Mouse (Mus musculus) left cerebral cortex, adult 11 months (tissue): ENCODE data around the gene Amotl1.
"Not testable (repeated sequence)": the region's sequence is repeated elsewhere in the genome, so short reads cannot be mapped to it uniquely, and the experiment has no call there.

ENCODE experiments used
- DNase-seq: peaks from one replicate; pipeline ENCODE4 v3.0.0; 2022; ENCODE audit warnings: low spot score

Gene Amotl1

DNA sequence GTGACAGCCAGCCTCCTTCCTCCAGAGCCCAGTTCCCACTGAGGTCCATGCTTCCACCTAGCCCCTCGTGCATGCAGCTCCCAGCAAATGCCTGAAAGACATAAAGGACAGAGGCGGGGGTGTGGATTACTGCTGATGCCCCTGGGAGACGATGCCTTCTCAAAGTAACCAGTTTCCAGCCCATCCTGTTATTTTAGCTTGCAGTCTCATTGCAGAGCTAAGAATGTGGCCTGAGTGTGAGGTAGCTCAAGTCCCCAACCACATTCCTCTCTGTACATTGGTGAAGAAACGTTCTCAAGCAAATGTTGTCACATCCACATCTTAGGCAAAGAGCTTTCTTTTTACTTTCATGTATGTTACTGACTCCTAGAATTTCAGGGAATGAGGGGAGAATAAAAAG, at the start of gene Amotl1:
Amotl1 (minus strand) TSS at position 101 of the 400 bp plus-strand sequence.
- no peak for DNase-seq

GRCm38 (mm10) chr9:14689376-14690108, 44.7 kb upstream of the Amotl1 start:
- DNase-seq: no peak

DNA sequence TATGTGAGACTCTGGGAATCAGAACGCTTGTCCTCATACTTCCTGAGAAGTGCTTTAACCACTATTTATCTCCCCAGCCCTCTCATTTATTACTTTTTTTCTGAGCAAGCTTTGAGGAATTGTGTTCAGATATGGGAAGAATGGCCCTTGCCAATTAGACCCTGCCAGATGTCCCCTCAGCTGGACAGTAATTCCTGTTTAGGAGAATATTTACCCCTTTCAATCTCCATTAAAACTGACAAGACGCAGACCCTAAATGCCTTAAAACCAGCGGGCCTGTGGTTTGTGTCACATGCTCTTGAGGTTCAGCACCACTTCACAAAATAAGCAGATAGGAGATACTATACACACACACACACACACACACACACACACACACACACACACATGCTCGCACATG, 39.5 kb upstream of the Amotl1 start:
- no peak for DNase-seq

GRCm38 (mm10) chr9:14682741-14683140, 37.9 kb upstream of the Amotl1 start:
- DNase-seq: no peak

DNA sequence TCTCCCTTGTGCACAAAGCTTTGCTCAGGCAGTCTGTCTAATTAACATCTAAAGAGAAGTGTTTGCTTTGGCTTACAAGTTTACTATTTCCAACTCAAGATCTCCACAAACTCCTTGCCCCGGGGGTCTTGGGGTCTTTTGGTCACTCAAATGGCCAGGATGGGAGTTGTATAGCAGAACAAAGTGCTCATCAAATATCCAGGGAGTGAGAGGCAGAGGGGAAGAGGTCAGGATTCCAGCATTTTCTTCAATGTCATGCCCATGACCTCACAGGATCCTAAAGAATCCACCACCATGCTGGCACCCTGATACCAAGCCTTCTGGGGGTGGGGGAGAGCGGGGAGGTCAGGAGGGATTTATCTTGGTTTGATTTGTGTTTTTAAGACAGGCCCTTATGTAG, 35.7 kb upstream of the Amotl1 start:
- no peak for DNase-seq

DNA sequence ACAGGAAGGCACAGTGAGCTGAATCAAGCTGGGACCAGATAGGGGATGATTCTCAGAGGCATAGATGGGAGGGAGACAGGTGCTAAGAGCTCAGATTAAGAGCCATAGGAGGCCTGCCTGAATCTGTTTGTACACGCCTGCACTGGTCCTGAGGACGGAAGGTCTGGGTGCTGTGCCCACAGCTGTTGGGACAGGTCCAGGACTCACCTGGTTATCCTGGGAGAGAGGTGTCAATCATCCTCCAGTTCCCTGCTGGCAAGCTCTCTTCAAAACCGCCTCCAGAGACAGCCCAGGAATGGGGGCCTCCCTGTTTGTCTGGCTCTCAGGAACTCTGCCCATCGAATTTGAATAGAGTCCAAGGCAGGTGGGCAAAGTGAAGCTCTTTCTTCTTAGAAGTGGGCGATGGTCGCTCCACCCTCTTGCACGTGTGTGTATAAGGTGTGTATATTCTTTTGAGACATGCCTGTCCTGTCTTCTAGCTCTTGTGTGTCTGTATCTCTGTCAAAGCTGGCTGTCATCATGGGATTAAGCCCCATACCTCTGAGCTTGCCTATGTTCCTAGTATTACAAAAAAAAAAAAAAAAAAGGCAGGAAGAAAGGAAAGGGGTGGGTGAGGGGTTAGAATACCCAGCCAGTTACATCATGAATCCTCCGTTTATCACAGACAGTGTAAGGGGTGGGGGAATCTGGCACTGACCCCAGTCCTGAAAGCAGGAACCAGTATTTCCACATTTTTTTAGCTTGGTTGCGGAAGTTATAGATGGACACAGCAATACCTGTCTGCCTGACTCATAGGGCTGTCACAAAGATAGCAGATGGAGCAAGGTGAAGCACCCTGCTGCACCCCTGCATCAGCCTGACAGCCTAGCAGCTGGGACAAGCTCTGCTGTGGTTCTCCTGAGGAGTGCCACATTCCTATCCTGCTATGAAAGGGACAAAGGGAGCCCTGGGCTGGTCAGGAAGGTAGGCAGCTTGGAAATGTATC, 31.1 kb upstream of the Amotl1 start:
- no peak for DNase-seq

DNA sequence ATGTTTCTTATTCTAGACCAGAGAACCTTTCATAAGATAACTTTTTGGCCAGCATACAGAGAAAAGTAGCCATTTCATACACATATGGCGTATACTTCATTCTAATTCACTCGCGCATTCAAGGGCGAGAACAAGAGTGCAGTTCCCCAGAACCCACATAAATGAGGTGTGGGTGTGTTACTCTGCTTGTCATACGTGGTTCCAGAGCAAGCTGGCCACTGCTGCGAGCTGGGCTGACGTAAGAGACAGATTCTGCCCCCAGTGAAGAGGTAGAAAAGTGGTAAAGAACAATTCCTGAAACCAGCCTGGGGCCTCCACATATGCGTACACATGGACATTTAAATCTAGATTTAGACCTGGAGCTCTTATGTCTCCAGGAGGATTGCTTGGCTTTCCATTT, 29.6 kb upstream of the Amotl1 start:
- DNase-seq: no peak

DNA sequence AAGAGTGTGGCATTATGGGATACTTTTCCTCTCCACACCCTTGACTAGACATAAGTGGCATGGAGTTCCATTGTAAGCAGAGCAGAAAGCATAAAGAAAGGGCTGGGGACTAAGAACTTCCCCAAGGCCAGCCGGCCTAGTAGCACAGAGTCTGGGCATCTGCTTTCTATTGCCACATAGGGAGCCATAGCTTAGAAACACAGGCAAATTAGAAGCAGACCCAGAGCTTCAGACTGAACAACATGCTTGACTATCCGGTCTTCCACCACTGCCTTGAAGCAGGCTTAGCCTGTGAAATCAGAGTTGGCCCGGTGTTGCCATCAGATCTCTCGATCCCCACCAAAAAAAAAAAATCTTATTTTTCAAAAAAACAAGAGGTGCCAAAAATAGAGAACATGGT, 28.3 kb upstream of the Amotl1 start:
- DNase-seq: no peak

GRCm38 (mm10) chr9:14671965-14672364, 27.1 kb upstream of the Amotl1 start:
- DNase-seq: not testable (repeated sequence)

- DNase-seq: no peak
Measured at GRCm38 (mm10) chr9:14668382-14668781, 23.5 kb upstream of the Amotl1 start.

- DNase-seq: no peak
Measured at GRCm38 (mm10) chr9:14666071-14666470, 21.2 kb upstream of the Amotl1 start.

DNA sequence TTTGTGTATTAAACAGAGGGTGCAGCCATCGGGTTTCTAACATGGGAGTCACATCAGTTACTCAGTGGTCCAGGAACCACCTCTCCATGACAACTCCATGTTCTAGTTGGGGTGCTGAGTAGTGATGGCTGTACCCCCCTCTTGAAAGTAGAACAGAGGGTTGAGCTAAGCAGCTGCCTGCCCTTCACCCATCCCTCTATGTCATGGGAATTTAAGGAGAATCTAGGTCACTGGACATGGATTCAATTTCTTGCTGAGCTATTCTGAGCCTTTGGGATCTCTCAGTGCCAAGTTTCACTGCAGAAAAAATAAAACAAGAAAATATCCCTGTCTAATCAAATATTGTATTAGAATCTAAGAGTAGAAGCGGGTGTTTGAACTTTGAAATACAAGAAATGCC, 18.7 kb upstream of the Amotl1 start:
- no peak for DNase-seq

- DNase-seq: no peak
Measured at GRCm38 (mm10) chr9:14662876-14663275, 18.0 kb upstream of the Amotl1 start.

- DNase-seq: no peak
Measured at GRCm38 (mm10) chr9:14662138-14662537, 17.3 kb upstream of the Amotl1 start.

GRCm38 (mm10) chr9:14657926-14658325, 13.1 kb upstream of the Amotl1 start:
- DNase-seq: no peak

DNA sequence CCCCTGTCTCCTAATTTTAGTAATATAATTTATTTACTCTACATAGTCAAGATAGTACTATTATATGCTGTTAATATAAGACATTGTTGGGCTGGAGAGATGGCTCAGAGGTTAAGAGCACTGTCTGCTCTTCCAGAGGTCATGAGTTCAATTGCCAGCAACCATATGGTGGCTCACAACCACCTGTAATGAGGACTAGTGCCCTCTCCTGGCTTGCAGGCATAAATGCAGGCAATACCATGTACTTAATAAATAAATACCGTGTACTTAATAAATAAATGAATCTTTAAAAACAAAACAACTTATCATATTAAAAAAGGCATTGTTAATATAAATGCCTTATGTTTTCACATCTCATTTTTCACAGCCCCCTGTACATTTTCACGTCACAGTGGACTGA, 9.2 kb upstream of the Amotl1 start:
- DNase-seq: no peak

DNA sequence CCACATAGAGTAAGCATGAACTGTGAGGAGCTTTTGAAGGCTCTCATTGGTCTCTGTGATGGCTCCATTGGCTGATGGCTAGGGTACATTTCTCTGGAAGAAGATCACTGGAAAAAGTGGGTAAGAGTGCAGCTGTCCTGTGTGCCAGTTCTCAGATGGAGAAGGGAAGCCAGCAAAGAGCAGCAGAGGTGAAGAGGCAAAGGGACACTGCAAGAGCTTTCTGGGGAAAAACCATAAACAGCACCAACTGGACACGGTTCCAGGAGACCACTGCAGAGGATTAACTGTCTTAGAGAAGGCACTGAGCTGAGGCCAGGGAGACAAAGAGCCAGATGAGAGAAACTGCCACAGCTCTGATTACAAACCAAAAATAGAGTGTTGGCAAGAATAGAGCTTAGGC, 7.9 kb upstream of the Amotl1 start:
- no peak for DNase-seq

- no peak for DNase-seq
Measured at GRCm38 (mm10) chr9:14647849-14648248, 3.0 kb upstream of the Amotl1 start.

- no peak for DNase-seq
Measured at GRCm38 (mm10) chr9:14646641-14647040, 1.8 kb upstream of the Amotl1 start.

DNA sequence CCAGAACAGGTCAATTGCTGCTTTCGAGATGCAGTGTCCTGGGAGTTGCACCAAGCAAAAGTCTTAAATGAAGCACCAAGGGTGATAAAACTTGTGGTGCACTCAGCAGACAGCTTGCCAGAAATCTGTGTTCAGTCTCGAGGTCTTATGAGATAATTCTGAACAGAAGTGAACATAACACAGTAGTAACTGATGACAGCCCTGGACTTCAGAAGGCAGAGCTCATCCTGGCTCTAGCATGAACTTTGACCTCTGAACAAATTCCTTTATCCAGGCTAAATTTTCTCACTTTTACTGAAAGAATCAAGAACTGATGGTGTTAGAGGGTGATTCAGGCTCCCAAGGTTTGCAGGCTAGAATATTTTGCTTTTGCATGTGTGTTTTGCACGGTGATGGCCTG, 1.2 kb upstream of the Amotl1 start:
- no peak for DNase-seq

DNA sequence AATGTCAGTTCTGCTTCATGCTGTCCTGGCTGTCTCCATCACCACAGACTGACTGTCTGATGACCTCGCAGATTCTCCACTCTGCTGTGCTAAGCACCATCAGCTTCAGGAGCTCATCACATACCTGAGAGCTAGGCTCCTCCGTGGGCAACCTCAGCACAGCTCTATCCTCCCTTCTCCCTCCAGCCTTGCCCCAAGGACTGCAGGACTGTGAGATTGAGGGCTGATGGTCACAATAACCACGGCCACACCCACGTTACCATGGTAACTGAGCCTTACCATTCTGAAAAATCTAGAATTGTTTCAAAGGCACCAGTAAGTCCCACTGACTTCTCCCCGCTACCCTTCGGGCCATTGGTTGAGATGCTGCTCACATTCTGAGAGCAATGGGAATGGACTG, 1.5 kb downstream of the Amotl1 start:
- DNase-seq: no peak

- no peak for DNase-seq
Measured at GRCm38 (mm10) chr9:14642251-14643021, 2.4 kb downstream of the Amotl1 start.
